Mouse (Mus musculus): ENCODE measurements at regions not wholly inside any gene's neighbourhood (a gene's known extent, or its start where the extent isn't known, plus 50 kb on each side); places are given as distances from the start of the nearest gene placed in this dataset.

- TF ChIP-seq CTCF (IDR thresholded peaks at IDR 0.05; ENCODE audit: extremely low read depth, insufficient read depth, insufficient read length, insufficient replicate concordance) (no peak), POLR2A (IDR thresholded peaks at IDR 0.05; ENCODE audit: low read depth, low read length) (no peak)
Observed at GRCm38 (mm10) chr16:86816763-86817593, 537.0 kb upstream of the N6amt1 start.

Data from spleen, adult 2 months (tissue).